Mouse (Mus musculus): ENCODE data around the gene Cul4a.
"Not testable (repeated sequence)": the region's sequence is repeated elsewhere in the genome, so short reads cannot be mapped to it uniquely, and the experiment has no call there.

The Cul4a gene

GRCm38 (mm10) chr8:13105087-13105881, at the start of gene Cul4a, which contains the start of gene Pcid2:
TSS of gene Cul4a (plus strand) at chr8:13105621.
TSS of gene Pcid2 (minus strand) at chr8:13105459.
- DNase-seq, result peak; percentile 98

- no peak for DNase-seq
These were observed 48.1 kb upstream of the Cul4a start for GRCm38 (mm10) chr8:13057351-13057750.

GRCm38 (mm10) chr8:13060441-13061150, 44.8 kb upstream of the Cul4a start, which contains the start of gene Proz:
TSS of gene Proz (plus strand) at chr8:13060914.
- no peak for DNase-seq

GRCm38 (mm10) chr8:13063112-13063511, 42.3 kb upstream of the Cul4a start:
- no peak for DNase-seq

GRCm38 (mm10) chr8:13073255-13073654, 32.2 kb upstream of the Cul4a start:
- DNase-seq, result no peak

GRCm38 (mm10) chr8:13075044-13075443, 30.4 kb upstream of the Cul4a start:
- no peak for DNase-seq

- not testable (repeated sequence) for DNase-seq
These were observed 29.8 kb upstream of the Cul4a start for GRCm38 (mm10) chr8:13075579-13075978.

GRCm38 (mm10) chr8:13077542-13077941, 27.9 kb upstream of the Cul4a start:
- DNase-seq, result no peak

- peak; percentile 90 for DNase-seq
These were observed 732 bp upstream of the Cul4a start for GRCm38 (mm10) chr8:13104691-13105086.

GRCm38 (mm10) chr8:13105908-13106551, 609 bp downstream of the Cul4a start:
- no peak for DNase-seq

- no peak for DNase-seq
These were observed 2.7 kb downstream of the Cul4a start for GRCm38 (mm10) chr8:13107990-13108638.

GRCm38 (mm10) chr8:13108967-13109366, 3.5 kb downstream of the Cul4a start:
- DNase-seq, result no peak

GRCm38 (mm10) chr8:13109416-13109960, 4.1 kb downstream of the Cul4a start:
- no peak for DNase-seq

- no peak for DNase-seq
These were observed 6.5 kb downstream of the Cul4a start for GRCm38 (mm10) chr8:13111917-13112316.

- DNase-seq, result no peak
These were observed 7.8 kb downstream of the Cul4a start for GRCm38 (mm10) chr8:13113232-13113631.

GRCm38 (mm10) chr8:13117096-13117495, 11.7 kb downstream of the Cul4a start:
- no peak for DNase-seq

- DNase-seq, result no peak
These were observed 13.1 kb downstream of the Cul4a start for GRCm38 (mm10) chr8:13118516-13118915.

- no peak for DNase-seq
These were observed 15.7 kb downstream of the Cul4a start for GRCm38 (mm10) chr8:13120882-13121665.

- no peak for DNase-seq
These were observed 17.5 kb downstream of the Cul4a start for GRCm38 (mm10) chr8:13122887-13123421.

- DNase-seq, result no peak
These were observed 19.5 kb downstream of the Cul4a start for GRCm38 (mm10) chr8:13124897-13125296.

GRCm38 (mm10) chr8:13132220-13132619, 26.8 kb downstream of the Cul4a start:
- not testable (repeated sequence) for DNase-seq
